Mouse (Mus musculus) forebrain, embryonic 10.5 days (tissue): ENCODE data around the gene Ngf. TPM values are rescaled to one million over a fixed set of nuclear protein-coding genes. Genes with fewer than 3 reads are reported as not detected.
A peak's percentile ranks its signal among the peaks of the same experiment; 100 is the strongest.

ENCODE experiments used
- DNase-seq: peaks from one replicate; pipeline ENCODE4 v3.0.0-alpha.2; 2017; ENCODE audit warnings: low spot score; ENCODE audit errors: extremely low spot score
- H3K27ac ChIP-seq: fragments of 300-500 bp; sonication (generic); 2 replicates; pipeline ENCODE4 v1.5.1; 2016; ENCODE audit warnings: mild to moderate bottlenecking
- H3K27me3 ChIP-seq: fragments of 300-500 bp; sonication (generic); 2 replicates; pipeline ENCODE4 v1.6.1; 2016; ENCODE audit warnings: mild to moderate bottlenecking; ENCODE audit not compliant: poor library complexity, severe bottlenecking
- H3K36me3 ChIP-seq: fragments of 300-500 bp; sonication (generic); replicated peaks from 2 replicates; pipeline ENCODE4 v1.6.1; 2016; ENCODE audit warnings: mild to moderate bottlenecking, moderate library complexity
- H3K4me1 ChIP-seq: fragments of 300-500 bp; sonication (generic); 2 replicates; pipeline ENCODE4 v1.6.1; 2016
- H3K4me3 ChIP-seq: fragments of 300-500 bp; sonication (generic); 2 replicates; pipeline ENCODE4 v1.5.1; 2016; ENCODE audit warnings: mild to moderate bottlenecking, moderate library complexity
- H3K9me3 ChIP-seq: fragments of 300-500 bp; sonication (generic); 2 replicates; pipeline ENCODE4 v1.6.1; 2016; ENCODE audit warnings: mild to moderate bottlenecking, moderate library complexity
- WGBS: fragments of 180-500 bp; shearing (Covaris S2); methylation state at CpG from one replicate; pipeline ENCODE4 v1.1.7; 2016; 5-methylcytosine and 5-hydroxymethylcytosine counted together
- polyA plus RNA-seq: library from polyadenylated mRNA; unstranded; fragments of >200 nt; fragmentation: Nextera tagmentation; extraction: Ambion mirVana; gene quantifications from 2 replicates; pipeline ENCODE4 v1.2.1, GENCODE M21; 2016

Ngf gene
- polyA plus RNA-seq, 1 experiment from 2014 or later = 0.31 TPM

- DNase-seq = no peak
- H3K4me3 ChIP-seq = no peak overlapping the region
- no peak overlapping the region for H3K27ac ChIP-seq
- H3K4me1 ChIP-seq = peaks cover 14% of the 10 kb centered on the region
- no peaks in the 10 kb centered on the region for H3K9me3 ChIP-seq
- peaks cover 38% of the 10 kb centered on the region for H3K27me3 ChIP-seq
- 86% methylated on average over 15 of the region's 15 CpGs for WGBS
- H3K36me3 ChIP-seq = no peaks in the 10 kb centered on the region
These were observed 4.8 kb downstream of the Ngf start for GRCm38 (mm10) chr3:102474275-102475155.

- H3K36me3 ChIP-seq = no peaks in the 10 kb centered on the region
- H3K27ac ChIP-seq = no peak overlapping the region
- no peaks in the 10 kb centered on the region for H3K9me3 ChIP-seq
- H3K4me1 ChIP-seq = 0 out of 2 replicates have a peak, but pooled peaks cover 3% of the 10 kb centered on the region
- H3K4me3 ChIP-seq = no peak overlapping the region
- 85% methylated on average over 12 of the region's 12 CpGs for WGBS
- peaks cover 2% of the 10 kb centered on the region; the same call in 1 of the 2 replicates for H3K27me3 ChIP-seq
- no peak for DNase-seq
These were observed 8.4 kb downstream of the Ngf start for GRCm38 (mm10) chr3:102477917-102478694.

DNA sequence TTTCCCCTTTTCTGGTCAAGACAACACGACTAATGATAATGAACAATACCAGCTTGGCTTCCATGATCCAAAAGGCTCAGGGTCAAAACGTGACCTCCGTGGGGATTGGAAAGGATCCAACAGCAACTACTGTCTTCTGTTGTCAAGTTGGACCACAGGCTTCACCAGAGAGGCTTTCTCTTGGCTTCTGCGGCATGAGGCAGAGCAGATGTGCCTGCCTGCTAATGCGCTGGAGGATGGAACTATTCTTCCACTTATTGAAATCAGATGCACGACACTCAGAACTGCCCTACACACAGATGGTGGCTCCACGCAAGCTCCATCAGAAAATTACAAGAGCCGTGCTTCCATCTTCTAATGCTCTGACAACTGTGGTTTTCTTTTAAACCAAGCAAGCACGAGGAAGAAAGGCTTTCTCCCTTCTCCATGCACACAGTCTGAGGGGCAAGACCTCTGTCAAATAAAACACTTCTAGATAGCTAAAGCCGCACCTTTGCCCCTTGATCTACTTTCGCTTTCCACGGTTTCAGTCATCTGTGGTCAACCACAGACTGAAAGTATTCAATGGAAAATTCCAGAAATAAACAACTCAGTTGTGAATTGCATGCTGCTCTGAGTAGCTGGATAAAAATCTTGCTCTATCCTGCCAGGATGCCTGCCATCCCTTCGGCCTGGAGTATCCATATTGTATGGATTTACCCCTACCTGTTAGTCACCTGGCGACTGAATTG is 20.8 kb downstream of the Ngf start:
- DNase-seq = no peak
- Histone ChIP-seq H3K36me3 (no peaks in the 10 kb centered on the region), H3K4me3 (no peak overlapping the region), H3K4me1 (peaks cover 4% of the 10 kb centered on the region; the same call in 1 of the 2 replicates), H3K9me3 (no peaks in the 10 kb centered on the region), H3K27ac (no peak overlapping the region), H3K27me3 (no peaks in the 10 kb centered on the region)
- 84% methylated on average over 14 of the region's 14 CpGs for WGBS

GRCm38 (mm10) chr3:102498113-102498512 is 28.4 kb downstream of the Ngf start:
- DNase-seq = no peak
- Histone ChIP-seq H3K27me3 (no peaks in the 10 kb centered on the region), H3K9me3 (no peaks in the 10 kb centered on the region), H3K4me1 (peaks cover 4% of the 10 kb centered on the region; the same call in 1 of the 2 replicates), H3K4me3 (no peak overlapping the region), H3K36me3 (no peaks in the 10 kb centered on the region), H3K27ac (no peak overlapping the region)
- WGBS = 82% methylated on average over 7 of the region's 7 CpGs

- H3K9me3 ChIP-seq = no peaks in the 10 kb centered on the region
- H3K4me1 ChIP-seq = no peaks in the 10 kb centered on the region
- H3K36me3 ChIP-seq = no peaks in the 10 kb centered on the region
- DNase-seq = no peak
- H3K27me3 ChIP-seq = no peaks in the 10 kb centered on the region
- 87% methylated on average over 6 of the region's 6 CpGs for WGBS
- H3K4me3 ChIP-seq = no peak overlapping the region
- H3K27ac ChIP-seq = no peak overlapping the region
These were observed 29.2 kb downstream of the Ngf start for GRCm38 (mm10) chr3:102498931-102499330.

DNA sequence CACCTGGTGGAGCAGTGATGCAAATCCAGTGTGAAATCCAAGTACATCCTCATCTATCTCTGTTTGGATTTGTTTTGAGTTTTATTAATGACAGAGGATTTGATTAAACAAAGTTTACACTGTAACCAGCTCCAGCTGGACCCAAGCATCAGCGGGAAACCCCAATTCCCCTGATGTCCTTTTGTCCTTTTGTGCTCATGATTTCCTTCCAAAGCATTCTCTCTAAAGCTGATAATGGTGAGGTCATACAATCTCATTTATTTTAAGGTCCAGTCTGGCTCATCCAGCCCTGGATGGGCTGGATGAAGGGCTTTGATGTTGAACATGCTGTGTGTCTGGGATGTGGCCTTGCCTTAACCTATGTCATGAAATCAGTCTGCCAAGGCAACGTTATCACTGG is 30.3 kb downstream of the Ngf start:
- Histone ChIP-seq H3K36me3 (no peaks in the 10 kb centered on the region), H3K4me1 (no peaks in the 10 kb centered on the region), H3K27ac (no peak overlapping the region), H3K4me3 (no peak overlapping the region), H3K27me3 (no peaks in the 10 kb centered on the region), H3K9me3 (no peaks in the 10 kb centered on the region)
- no peak for DNase-seq
- WGBS = 84% methylated on average over 2 of the region's 2 CpGs

DNA sequence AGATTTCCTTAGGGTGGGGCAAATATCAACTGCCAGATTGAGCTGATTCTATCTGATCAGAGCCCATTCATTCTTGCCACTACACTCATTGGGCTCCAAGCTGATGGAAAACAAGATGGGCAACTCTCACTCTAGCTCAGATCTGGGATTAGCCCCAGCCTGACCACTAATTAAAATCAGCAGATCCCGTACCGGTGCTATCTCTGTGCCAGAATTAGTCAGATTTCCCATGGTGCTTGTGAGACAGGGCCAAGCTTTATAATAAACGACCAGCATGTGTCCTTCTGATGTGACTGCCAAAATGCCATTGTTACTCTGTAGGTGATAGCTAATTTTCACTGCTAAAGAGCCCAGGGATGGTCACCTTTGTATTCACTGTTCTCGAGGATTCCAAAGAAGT is 31.5 kb downstream of the Ngf start:
- no peak for DNase-seq
- WGBS = 80% methylated on average over 4 of the region's 4 CpGs
- H3K27ac ChIP-seq = no peak overlapping the region
- H3K4me1 ChIP-seq = no peaks in the 10 kb centered on the region
- H3K27me3 ChIP-seq = no peaks in the 10 kb centered on the region
- H3K9me3 ChIP-seq = no peaks in the 10 kb centered on the region
- no peak overlapping the region for H3K4me3 ChIP-seq
- H3K36me3 ChIP-seq = no peaks in the 10 kb centered on the region

DNA sequence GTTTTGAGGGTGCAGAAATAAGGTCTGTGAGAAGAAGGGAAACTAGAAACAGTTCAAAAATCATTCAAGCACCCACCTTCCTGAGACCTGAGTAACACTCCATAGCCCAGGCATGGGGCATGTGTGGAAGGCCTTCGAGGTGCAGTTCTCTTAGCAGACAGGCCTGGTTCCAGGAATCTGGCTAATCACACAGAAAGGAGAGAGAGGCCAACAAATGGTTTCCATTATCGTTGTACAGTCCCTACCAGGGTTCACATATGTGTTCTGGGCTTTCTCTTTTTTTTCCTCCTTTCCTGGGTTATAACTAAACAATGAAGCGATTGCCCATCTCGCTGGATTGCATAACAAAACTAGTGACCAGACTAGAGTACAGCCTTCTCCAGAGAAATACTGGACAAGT is 35.4 kb downstream of the Ngf start:
- peaks cover 29% of the 10 kb centered on the region for H3K4me1 ChIP-seq
- H3K4me3 ChIP-seq = no peak overlapping the region
- no peak overlapping the region for H3K27ac ChIP-seq
- no peaks in the 10 kb centered on the region for H3K9me3 ChIP-seq
- 89% methylated on average over 4 of the region's 4 CpGs for WGBS
- H3K36me3 ChIP-seq = no peaks in the 10 kb centered on the region
- no peak for DNase-seq
- H3K27me3 ChIP-seq = no peaks in the 10 kb centered on the region

- Histone ChIP-seq H3K27ac (no peak overlapping the region), H3K27me3 (no peaks in the 10 kb centered on the region), H3K4me1 (peaks cover 29% of the 10 kb centered on the region), H3K36me3 (no peaks in the 10 kb centered on the region), H3K9me3 (no peaks in the 10 kb centered on the region), H3K4me3 (no peak overlapping the region)
- DNase-seq = no peak
- WGBS = 82% methylated on average over 12 of the region's 12 CpGs
These were observed 36.3 kb downstream of the Ngf start for GRCm38 (mm10) chr3:102506061-102506460.

DNA sequence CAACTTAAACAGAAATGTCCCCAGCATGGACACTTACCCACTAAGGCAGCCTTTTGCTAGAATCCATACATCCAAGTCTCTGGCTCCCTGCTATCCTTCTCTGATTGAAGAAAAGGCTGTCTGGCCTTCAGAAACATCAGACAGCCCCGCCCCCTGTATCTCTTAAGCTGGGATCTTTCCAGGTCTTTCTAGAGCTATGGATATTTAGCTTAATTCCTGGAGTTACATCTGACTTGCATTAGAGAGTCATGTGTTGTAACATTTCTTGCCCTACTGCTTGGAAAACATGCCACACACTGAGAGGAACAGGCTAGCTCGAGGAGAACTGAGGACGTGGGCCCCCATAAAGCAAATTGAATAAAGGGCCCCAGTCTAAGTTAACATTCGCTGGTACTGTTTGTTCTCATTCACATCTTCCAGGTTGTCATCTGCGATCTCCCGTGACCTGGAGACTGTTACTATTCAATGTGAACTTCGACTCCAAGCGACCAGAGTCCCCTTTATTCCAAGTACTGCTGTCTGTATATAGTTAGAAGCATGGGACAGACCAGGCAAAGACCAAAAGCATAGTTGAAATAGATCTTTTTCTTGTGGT is 38.0 kb downstream of the Ngf start:
- H3K4me1 ChIP-seq = peaks cover 29% of the 10 kb centered on the region
- H3K27ac ChIP-seq = peak overlapping the region; percentile 56; the same call in 1 of the 2 replicates
- 79% methylated on average over 8 of the region's 8 CpGs for WGBS
- no peaks in the 10 kb centered on the region for H3K27me3 ChIP-seq
- H3K4me3 ChIP-seq = no peak overlapping the region
- no peak for DNase-seq
- H3K9me3 ChIP-seq = no peaks in the 10 kb centered on the region
- H3K36me3 ChIP-seq = no peaks in the 10 kb centered on the region

DNA sequence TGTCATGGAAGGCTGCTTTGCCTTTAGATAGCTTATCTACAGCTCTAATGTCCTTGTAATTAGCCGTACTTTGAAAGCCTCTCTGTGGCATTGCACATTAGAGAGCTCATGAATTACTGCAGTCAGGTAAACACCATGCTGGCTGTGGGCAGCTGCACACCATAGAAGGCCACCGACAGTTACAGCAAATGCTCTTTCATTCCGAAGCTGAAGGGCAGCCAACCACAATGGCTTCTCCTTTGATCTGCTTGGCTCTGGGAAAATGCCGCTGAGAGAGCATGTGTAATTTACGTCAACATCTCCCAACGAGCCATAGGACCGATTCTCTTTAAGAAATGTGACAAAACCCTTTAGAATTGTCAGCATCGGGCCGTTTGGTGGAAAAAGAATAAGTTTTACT is 38.7 kb downstream of the Ngf start:
- Histone ChIP-seq H3K9me3 (no peaks in the 10 kb centered on the region), H3K27me3 (no peaks in the 10 kb centered on the region), H3K4me1 (peaks cover 29% of the 10 kb centered on the region), H3K27ac (no peak overlapping the region), H3K36me3 (no peaks in the 10 kb centered on the region), H3K4me3 (no peak overlapping the region)
- WGBS = 44% methylated on average over 9 of the region's 9 CpGs
- DNase-seq = no peak

GRCm38 (mm10) chr3:102509601-102510000 is 39.9 kb downstream of the Ngf start:
- H3K4me3 ChIP-seq = no peak overlapping the region
- no peak for DNase-seq
- peaks cover 29% of the 10 kb centered on the region for H3K4me1 ChIP-seq
- no peaks in the 10 kb centered on the region for H3K27me3 ChIP-seq
- H3K36me3 ChIP-seq = no peaks in the 10 kb centered on the region
- H3K9me3 ChIP-seq = no peaks in the 10 kb centered on the region
- no peak overlapping the region for H3K27ac ChIP-seq
- WGBS = 72% methylated on average over 3 of the region's 3 CpGs
